Mouse (Mus musculus): ENCODE data around the gene Shc4. TPM values are rescaled to one million over a fixed set of nuclear protein-coding genes. Genes with fewer than 3 reads are reported as not detected.

Shc4 gene
- total RNA-seq (2017), result 0.96 TPM in 1 of 2 replicates, not detected in the other

DNA sequence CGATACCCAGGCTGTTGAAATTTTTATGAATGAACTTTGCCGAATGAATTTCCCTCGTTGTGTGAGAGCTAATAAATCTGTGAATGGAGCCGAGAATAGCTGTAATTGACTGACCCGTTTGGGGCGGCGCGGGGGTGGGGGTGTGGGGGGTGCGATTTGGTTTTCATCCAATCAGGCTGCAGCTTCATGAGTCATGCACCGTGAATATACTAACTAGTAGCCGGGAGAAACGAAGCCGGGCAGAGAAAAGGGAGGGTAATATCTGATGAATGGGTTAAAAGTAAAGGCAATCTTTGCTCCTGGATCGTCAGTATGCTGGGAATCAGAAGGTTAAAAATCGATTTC, at the start of gene Shc4:
TSS of gene Shc4 (minus strand) at position 63 of the 345 bp plus-strand sequence.
- peak; percentile 37; the same call in 1 of the 2 replicates for ATAC-seq (replicated peaks; ENCODE audit: low read depth, poor library complexity, severe bottlenecking)

DNA sequence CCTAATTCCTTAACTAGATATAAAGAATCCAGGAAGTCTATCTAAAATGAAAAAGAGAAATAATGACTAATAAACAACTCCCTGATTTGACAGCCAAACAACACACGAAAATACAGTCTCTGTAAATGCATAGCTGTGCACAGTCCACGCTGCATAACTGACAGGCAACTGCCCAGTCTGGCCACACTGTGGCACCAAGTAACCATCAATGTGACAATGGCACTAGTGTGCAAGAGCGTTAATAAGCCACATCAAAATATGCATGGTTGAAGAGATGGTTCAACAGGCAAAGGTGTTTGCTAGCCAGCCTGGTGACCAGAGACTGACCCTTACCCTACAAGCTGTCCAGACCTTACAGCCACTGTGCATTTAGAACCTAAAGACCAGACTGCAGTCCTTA, 41.1 kb upstream of the Shc4 start:
- ATAC-seq (replicated peaks; ENCODE audit: low read depth, poor library complexity, severe bottlenecking), result peak; percentile 78

DNA sequence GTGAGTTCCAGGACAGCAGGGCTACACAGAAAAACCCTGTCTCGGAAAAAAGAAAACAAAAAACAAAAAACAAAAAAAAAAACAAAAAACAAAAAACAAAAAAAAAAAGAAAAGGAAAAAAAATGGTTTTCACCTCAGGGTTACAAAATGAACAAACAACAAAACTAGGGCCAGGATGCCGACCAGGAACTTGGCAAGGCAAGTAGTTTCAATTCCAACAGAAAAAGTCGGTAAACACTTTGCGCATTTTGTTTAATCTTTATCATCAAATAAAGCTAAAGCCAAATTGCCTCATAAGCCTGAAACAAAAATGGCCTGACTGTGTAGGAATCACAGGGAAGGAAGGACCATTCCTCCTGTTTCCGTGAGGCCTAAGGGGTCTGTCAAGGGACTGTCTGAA, 40.6 kb upstream of the Shc4 start:
- ATAC-seq (replicated peaks; ENCODE audit: low read depth, poor library complexity, severe bottlenecking), result no peak

GRCm38 (mm10) chr2:125749330-125749729, 25.4 kb upstream of the Shc4 start:
- no peak for ATAC-seq (replicated peaks; ENCODE audit: low read depth, poor library complexity, severe bottlenecking)

DNA sequence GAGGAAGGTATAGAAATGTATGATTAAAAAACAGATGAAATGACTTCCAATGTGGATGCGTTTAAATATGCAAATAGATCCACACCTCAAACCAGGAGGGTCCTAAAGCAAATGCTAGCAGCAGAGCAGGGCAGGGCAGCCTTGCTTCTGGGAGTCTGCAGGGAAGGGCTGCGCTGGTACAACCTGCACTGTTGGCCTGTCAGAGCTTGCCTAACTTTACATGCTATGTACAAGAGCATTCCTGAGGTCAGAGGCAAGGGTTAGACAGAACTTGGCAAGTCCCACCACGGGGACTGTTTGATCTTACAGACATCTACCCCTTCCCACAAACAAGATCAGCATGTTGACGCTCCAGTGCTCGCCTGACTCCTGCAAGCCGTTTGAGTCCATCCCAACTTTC, 15.4 kb upstream of the Shc4 start:
- ATAC-seq (replicated peaks; ENCODE audit: low read depth, poor library complexity, severe bottlenecking), result no peak

- no peak for ATAC-seq (replicated peaks; ENCODE audit: low read depth, poor library complexity, severe bottlenecking)
These were observed 14.8 kb upstream of the Shc4 start for GRCm38 (mm10) chr2:125738718-125739117.

DNA sequence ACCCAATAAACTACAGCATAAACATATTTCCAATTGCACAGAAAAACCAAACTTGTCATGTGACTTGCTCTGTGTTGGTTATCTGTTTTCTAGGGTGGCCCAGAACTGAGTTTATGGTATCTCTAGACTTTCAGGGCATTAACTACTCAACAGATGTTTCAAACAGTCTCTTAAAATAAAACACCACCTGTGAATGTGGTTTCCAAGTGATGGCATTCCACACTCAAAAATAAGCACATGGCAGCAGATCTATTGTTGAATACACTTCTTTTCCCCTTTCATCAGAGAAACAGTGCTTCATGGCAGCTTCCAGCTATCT, 12.0 kb upstream of the Shc4 start:
- ATAC-seq (replicated peaks; ENCODE audit: low read depth, poor library complexity, severe bottlenecking), result no peak

DNA sequence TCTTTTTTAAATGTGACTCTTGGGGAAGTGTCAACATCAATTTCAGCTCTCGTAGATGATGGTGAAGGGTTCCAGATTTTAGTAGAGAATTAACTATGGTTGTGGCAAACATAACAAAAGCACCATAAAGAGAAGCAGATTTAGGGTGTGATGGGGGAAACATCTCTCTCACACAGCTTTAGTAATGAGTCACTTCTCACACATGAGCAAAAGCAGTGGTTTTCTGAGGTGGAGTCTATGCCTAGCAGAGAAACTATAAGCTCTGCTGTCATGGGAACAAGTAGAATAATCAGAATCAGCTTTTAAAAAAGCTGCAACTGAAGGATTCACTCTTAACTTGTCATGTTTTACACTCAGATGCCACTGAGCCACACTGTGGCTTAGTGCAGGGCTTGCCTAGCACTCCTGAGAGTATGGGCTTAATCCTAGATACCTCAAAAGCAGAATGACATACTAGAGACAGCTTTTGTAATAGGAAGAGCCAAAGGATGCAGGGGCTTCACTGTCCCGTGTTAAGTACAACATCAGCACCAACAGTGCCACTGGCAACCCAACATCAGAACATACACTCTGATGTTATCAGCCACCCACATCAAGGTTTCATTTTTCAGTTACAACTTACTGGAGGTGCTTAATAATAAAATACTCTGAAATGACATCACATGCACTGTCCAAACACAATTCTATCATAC, 11.5 kb upstream of the Shc4 start:
- no peak for ATAC-seq (replicated peaks; ENCODE audit: low read depth, poor library complexity, severe bottlenecking)

DNA sequence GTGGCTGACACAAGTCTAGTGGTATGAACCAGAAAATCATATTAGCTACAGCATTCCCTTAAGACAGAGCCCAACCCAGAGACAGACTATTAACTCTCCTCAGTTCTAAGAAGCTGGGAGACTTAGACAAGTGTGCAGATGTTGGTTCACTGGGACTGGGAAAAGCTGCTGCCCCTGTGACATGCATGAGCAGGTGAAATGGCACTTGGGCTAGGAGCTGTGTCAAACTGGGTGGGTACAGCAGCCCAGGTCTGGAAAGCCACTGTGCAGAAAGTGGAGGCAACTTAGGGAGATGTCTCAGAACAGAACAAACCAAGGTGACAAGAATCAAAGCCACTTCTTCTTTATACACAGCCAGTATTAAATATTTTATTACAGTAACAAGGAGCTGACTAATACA, 10.8 kb upstream of the Shc4 start:
- no peak for ATAC-seq (replicated peaks; ENCODE audit: low read depth, poor library complexity, severe bottlenecking)

DNA sequence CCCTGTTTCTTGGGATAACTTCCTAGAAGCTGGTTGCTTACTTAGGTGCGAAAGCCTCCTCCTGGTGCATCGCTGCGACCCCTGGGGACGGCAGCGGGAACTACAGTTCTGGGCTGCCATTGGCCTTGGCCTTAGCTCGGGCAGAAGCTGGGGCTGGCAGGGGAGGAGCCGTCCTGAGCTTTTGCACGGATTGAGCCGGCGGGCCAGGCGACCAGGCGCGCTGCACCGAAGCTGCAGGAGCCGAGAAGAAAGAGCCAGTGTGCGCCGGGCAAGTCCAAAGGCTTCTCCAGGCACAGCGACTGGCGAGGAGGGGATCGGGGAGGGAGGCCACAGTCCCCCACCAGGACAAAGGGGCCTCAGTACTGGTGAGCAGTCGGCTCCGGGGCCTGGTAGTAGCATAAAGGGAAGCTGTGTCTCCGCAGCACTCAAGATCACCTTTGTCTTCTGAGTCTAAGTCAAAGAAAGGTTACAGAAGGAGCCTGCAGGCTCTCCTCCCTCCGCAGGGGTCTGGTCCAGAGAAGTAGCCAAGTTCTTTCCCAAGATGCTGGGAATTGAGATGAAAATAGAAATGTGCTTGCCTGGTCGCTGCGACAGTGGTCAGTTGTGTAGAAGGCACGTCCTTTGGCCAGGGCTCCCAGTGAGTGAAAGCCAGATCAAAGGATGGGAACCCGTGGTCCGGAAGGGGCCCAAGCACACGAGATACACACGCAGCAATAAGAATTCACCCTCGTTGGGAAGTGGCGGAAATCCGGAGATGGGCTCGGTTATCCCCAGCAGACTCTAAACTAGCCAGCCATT, 8.0 kb upstream of the Shc4 start:
- ATAC-seq (replicated peaks; ENCODE audit: low read depth, poor library complexity, severe bottlenecking), result peak; percentile 94

- ATAC-seq (replicated peaks; ENCODE audit: low read depth, poor library complexity, severe bottlenecking), result peak; percentile 43; the same call in 1 of the 2 replicates
These were observed 682 bp upstream of the Shc4 start for GRCm38 (mm10) chr2:125724546-125725114.

DNA sequence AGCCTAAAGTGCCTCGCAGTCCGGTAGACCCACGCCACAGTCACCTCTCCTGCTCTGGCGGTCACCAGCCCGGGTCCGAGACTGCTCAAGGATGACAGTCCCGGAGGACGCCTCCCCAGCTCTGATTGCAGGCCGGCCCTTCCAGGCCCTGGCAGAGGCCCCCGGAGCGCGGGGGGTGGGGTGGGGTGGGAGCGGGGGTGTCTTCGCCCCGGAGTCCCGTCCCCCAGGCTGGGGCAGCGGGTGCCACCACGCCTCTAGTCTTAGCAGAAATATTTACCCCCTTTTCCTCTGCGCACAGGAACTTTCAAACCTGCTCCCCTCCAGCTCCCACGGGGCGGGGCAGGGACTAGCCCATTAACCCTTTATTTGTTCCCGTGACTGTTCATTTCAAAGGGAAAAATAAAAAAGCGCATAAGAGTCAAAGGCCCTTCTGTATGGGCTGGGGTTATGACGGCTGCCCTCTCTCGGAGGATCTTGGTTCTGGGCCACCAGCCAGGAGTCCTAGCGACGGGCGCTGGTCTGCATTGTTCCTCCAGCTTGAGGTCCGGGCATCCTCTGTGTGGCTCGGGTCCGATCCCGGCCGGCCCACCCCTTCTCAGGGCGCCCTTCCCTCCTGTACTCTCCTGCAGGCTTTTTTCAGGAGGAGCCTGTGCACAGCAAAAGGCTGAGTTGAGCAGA, 401 bp downstream of the Shc4 start:
- peak; percentile 79 for ATAC-seq (replicated peaks; ENCODE audit: low read depth, poor library complexity, severe bottlenecking)

- 0 out of 2 replicates have a peak, but pooled peaks have one; percentile 4 for ATAC-seq (replicated peaks; ENCODE audit: low read depth, poor library complexity, severe bottlenecking)
These were observed 901 bp downstream of the Shc4 start for GRCm38 (mm10) chr2:125723086-125723407.

- ATAC-seq (replicated peaks; ENCODE audit: low read depth, poor library complexity, severe bottlenecking), result no peak
These were observed 7.3 kb downstream of the Shc4 start for GRCm38 (mm10) chr2:125716599-125716998.

DNA sequence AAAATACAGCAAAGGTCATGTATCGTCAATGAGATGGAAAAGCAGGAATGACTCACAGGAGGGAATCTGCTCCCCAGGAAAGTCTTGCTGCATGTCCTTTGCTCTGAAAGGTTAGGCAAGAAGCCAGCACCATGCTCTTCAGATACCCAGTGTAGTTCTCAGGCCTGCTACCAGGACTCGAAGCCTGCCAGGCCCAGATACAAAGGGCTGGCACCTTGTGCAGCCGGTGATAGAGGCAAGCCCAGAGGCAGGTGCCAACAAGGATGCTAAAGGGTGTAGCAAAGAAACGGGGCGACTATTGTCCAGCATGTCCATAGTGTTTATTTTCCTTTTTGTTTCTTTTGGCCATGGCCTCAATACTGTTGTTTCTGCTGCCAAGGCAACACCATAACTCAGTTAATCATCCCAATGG, 17.4 kb downstream of the Shc4 start:
- ATAC-seq (replicated peaks; ENCODE audit: low read depth, poor library complexity, severe bottlenecking), result no peak

- no peak for ATAC-seq (replicated peaks; ENCODE audit: low read depth, poor library complexity, severe bottlenecking)
These were observed 18.9 kb downstream of the Shc4 start for GRCm38 (mm10) chr2:125704907-125705631.

- no peak for ATAC-seq (replicated peaks; ENCODE audit: low read depth, poor library complexity, severe bottlenecking)
These were observed 21.1 kb downstream of the Shc4 start for GRCm38 (mm10) chr2:125702851-125703250.

DNA sequence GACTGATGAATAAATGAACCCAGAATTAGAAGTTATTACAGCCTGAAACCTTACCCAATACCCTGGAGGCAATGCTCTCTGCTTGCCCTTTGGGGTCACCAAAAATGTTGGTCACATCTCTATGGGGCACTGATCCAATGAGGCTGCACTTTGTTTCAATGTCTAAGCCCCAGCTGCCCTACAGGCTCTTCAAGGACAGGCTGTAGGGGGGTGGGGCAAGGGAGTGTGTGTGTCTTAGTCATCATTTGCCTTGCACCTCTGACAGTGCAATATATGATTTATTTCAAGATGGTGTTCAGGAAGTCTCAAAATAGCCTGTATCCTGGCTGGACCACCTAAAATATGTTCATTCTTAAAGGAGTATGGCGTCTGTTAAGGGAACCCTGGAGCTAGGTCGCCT, 22.3 kb downstream of the Shc4 start:
- ATAC-seq (replicated peaks; ENCODE audit: low read depth, poor library complexity, severe bottlenecking), result no peak

DNA sequence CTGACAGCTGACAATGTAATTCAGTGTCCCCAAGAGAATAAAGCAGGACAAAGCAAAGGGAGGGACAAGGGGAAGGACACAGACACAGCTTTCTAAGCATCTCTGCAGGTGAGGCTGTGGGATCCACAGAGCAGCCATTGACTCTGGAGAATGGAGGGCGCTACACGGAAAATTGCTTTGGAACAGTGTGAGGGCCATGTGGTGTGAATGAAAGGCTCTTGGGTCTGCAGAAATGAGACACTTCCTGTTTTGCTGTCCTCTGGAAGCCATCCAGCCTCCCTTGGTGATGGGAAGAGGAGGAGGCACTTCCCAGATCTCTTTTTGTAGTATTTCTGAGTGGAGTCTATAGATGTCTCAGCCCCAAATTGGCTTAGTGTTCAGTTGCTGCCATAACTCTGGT, 27.7 kb downstream of the Shc4 start:
- peak; percentile 32; the same call in 1 of the 2 replicates for ATAC-seq (replicated peaks; ENCODE audit: low read depth, poor library complexity, severe bottlenecking)

GRCm38 (mm10) chr2:125694798-125695197, 29.1 kb downstream of the Shc4 start:
- ATAC-seq (replicated peaks; ENCODE audit: low read depth, poor library complexity, severe bottlenecking), result no peak

Data from common myeloid progenitor, adult 5-6 weeks (primary cell).